Mouse (Mus musculus) monocyte, adult 5-6 weeks (primary cell): ENCODE data around the gene Tekt5. TPM values are rescaled to one million over a fixed set of nuclear protein-coding genes. Genes with fewer than 3 reads are reported as not detected.

Experiments
- ATAC-seq: fragments of 153-309, 156-312 bp; replicated peaks from 2 replicates; pipeline ENCODE4 v1.8.0; 2017; ENCODE audit warnings: mild to moderate bottlenecking; ENCODE audit not compliant: low TSS enrichment, insufficient number of reproducible peaks, severe bottlenecking, poor library complexity, low FRiP score
- total RNA-seq: library from RNA; stranded (forward); fragments of 200-1000, 200-491, 200-594 nt; gene quantifications from 3 replicates; pipeline ENCODE4 v1.2.3, GENCODE M21; 2017

Tekt5 gene
- total RNA-seq, 1 experiment from 2014 or later, result not detected

DNA sequence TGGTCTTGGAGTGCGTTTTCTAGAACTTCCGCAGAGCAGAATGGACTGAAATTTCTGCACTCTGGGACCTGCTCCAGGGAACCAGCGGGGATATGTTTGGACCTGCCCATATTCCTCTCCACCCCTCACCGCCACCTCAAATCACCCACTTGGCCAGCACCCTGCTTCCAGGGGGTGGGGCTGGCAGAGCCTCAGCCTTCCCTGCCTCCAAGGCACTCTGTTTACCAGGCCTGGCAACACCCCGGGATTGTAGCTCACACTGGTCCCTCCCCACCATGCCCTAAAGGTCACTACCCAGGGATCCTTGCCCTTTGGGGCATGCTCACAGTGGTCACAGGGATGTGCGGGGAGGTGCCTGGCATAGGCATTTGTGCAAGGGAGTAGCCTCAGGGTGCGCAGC, 47.7 kb downstream of the Tekt5 start:
- no peak for ATAC-seq

DNA sequence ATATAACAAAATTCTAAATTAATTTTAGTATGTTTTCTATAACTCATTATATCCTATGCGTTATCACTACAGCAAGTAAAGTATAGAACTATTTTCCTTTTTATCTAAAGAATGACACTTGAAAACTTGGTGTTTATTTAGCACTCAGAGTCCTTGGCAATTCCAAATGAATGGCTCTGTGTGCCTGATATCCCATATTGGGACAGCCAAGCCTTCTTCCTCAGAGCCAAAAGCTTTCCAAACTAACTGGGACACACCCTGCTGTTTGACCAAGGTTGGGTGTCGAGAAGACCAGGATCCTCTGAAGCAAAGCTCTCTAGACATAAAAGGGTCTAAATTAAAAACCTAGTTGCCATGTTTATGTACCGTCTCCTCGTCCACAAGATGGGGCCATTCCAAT, 54.2 kb downstream of the Tekt5 start:
- no peak for ATAC-seq

DNA sequence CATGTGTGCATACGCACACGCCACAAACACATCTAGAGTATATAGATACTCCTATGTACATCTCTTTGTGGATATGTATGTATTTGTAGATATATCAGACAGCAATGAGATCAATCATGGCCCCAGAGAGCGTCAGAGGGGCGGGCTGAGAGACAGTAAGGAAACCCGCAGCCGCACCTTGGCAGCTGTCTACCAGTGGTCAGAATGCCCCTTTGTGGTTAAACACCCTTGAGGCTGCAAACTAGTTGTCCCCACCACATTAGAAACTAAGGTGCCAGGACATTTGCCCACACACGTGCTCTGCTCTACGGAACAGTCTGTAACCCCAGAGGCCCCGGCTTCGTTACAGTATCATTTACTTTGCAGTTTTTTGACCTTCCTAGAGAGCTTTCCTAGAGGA, 55.4 kb downstream of the Tekt5 start:
- ATAC-seq, result no peak

- ATAC-seq, result no peak
Measured at GRCm38 (mm10) chr16:10338601-10339000, 56.7 kb downstream of the Tekt5 start.

GRCm38 (mm10) chr16:10337422-10338197, 57.7 kb downstream of the Tekt5 start:
- ATAC-seq, result no peak

- no peak for ATAC-seq
Measured at GRCm38 (mm10) chr16:10336454-10337421, 58.6 kb downstream of the Tekt5 start.

- no peak for ATAC-seq
Measured at GRCm38 (mm10) chr16:10335953-10336352, 59.3 kb downstream of the Tekt5 start.

DNA sequence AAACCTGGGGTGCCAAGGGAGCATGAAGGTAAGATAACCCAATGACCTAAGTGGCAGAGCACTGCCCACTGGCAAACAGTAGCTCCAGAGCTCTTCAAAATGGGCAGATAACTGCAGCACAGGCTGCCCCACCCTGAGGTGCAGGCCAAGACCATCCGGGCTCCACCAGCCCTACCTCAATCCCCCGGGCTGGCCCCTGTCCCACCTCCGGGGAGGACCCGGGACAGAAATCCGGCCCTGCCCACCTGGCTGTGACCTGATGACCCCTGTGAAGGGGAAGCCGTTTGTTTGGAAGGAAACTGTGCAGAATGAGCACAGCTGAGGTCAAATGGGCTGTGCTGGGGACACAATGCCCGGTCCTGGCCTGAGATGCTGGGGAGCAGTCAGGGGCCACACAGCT, 62.6 kb downstream of the Tekt5 start:
- ATAC-seq, result no peak

DNA sequence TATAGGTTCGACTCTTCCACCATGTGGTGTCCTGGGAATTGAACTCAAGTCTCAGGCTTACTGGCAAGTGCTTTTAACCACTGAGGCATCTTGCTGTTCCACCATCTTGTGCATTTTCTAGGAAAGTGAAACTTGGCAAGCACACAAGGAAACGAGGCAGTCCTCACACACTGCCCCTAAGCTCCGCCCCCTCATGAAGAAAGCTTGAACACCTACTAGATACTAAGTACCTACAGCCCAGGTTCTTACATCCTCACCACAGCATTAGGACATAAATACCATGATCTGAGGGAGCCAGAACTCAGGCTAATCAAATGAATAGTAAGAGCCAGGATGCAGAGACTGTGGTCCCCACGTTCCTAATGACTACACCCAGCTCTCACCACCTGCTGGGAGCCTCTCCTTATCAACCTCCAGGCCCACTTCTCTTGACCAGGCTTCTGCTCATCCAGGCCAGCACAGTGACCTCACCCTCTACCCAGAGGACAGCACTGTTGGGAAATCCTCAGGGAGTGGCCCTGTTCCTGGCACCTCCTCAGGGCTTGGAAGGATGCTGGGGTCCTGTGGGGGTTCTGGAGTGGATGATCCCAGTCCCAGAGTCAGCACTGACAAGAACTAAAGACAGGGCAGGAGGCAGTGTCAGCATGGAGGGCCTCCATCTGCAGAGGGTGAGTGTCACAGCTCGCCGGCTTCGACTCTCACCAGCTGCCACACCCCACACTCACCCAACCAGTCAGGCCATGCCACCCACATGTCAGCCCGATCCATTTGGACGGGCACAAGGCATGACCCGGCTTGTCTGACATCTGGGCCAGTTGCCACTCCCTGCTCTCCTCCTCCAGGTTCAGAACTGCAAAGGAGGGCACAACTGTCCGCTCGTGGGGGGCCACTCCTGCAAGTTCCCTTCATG, 64.4 kb downstream of the Tekt5 start:
- ATAC-seq, result no peak

GRCm38 (mm10) chr16:10327563-10328333, 67.5 kb downstream of the Tekt5 start:
- no peak for ATAC-seq

DNA sequence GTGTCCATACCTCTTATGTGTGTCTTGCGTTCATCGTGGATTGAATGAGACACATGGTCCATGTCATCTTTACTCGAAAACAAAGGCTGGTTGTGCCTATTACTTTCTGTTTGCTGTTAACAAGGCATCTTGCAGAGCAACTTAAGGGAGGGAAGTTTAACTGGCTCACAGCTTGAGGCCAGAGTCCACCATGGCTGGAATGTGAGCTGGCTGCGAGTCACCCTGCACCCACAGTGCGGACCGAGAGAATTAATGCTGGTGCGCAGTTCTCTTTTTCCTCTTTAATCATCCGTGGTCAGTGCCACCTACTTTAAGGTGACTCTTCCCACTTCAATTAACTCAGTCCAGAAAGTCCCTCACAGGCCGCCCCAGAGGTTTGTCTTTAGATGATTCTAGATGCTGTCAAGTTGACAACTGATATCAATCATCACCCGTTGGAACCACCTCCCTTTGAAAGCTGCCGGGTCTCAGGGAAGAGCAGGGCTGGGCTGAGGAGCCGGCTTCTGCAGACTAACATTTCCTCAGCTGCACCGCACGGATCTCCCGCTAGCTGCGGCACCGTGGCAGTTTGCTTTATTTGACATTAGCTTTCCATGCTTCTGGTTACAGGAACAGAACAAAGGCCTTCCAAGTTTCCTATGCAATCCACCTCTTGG, 75.2 kb downstream of the Tekt5 start:
- no peak for ATAC-seq

- no peak for ATAC-seq
Measured at GRCm38 (mm10) chr16:10317197-10317544, 78.1 kb downstream of the Tekt5 start.

DNA sequence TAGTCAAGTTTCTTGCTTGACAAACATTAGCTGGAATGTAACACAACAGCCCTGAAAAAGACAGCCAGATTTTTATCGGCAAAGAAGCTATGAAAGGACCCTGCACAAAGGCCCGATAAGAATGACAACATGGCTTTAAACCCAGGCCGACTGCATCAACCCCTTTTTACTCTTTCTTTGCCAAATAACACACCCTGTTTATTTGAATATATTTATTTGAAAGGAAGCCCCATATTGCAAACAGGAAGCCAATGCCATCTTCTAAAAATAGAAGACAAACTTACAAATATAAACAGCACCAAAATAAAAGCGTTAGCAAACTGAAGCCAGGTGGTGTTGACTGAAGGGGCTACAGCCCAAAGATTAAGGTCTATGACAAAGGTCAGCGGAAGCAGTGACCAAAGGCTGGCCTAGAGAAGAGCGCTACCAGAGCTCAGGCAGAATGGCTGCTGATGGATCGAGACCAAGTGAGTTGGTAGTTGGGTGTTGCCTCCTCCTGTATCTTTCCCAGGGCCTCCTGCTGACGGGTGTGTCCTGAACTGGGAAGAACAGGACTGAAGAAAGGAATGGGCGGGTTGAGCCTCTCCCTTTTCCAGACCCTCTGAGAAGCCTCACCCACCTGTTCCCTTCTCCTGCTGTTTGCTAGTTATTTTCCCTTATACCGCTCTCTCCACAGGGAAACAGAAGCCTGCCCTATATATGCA, 78.6 kb downstream of the Tekt5 start:
- ATAC-seq, result no peak

DNA sequence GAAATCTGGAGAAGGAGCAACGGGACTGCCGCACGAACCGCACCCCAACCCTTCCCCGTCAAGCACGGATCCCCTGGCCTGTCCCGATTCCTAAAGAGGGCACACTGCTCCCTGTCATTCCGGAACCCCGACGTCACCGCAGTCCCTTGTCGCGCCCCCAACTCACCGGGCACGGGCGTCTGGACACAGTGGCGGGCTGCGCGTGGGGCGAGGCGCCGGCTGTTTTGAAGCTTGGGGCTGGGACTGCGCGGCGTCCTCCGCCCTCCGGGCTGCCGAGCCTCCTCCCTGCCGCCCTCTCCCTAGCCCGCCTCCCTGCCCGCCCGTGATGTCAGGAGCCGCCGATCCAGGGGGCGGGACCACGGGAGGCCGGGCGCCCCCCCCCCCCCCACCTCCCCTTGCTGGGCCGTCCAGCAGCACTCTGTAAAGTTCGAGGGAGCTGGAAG, 81.6 kb downstream of the Tekt5 start, which contains the start of gene Emp2:
Gene Emp2 (minus strand): TSS at position 323 of the 443 bp plus-strand sequence.
- no peak for ATAC-seq

- ATAC-seq, result no peak
Measured at GRCm38 (mm10) chr16:10313226-10313625, 82.1 kb downstream of the Tekt5 start.

DNA sequence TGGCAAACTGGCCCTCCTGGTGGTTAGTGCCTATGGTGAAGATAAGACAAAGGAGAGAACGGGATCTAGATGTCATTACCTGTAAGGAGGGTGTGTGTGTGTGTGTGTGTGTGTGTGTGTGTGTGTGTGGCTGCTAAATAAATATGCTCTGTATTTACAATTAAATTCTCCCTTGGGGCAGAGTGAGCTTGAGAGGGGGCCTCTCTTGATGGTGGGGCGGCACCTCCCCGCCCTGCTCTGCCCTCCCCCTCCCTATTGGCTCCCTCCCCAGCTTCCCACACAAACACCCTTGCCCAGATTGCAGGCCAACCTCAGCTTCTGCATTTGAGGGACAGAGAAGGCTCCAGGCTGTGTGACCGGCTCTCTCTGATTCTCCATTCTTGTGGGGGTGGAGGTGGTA, 83.3 kb downstream of the Tekt5 start:
- no peak for ATAC-seq

DNA sequence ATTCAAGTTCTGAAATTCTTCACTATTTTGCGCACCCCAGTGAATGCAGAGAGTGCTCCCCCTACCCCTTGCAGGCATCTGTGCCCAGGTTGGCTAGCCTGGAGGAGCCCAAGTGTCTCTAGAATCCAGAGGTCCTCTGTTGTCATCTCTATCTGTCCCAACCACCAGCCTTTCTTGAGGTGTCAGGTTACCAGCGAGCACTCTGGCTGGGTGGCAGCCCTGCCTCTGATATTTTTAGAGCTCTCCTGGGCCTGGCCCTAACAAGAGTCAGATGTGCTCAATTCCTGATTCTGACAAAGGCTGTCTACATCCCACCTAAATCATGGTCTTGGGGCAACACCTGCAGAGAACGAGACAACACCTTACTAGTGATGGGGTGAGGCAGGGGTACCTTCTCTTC, 84.2 kb downstream of the Tekt5 start:
- no peak for ATAC-seq
